Mouse (Mus musculus) lung, adult 2 months (tissue): ENCODE measurements at regions not wholly inside any gene's neighbourhood (a gene's known extent, or its start where the extent isn't known, plus 50 kb on each side); places are given as distances from the start of the nearest gene placed in this dataset.

Experiments
- DNase-seq: peaks from one replicate; pipeline ENCODE4 v3.0.0; 2022
- H3K4me1 ChIP-seq: fragments of 200-500 bp; 2 replicates; pipeline ENCODE4 v1.6.1; 2011; ENCODE audit warnings: low read length; ENCODE audit not compliant: control insufficient read depth, insufficient read depth
- H3K4me3 ChIP-seq: fragments of 200-500 bp; replicated peaks from 2 replicates; pipeline ENCODE3; 2011; ENCODE audit warnings: low read depth, mild to moderate bottlenecking, control low read depth, low read length; ENCODE audit errors: extremely low read depth
- CTCF ChIP-seq: fragments of 200-500 bp; IDR thresholded peaks from 2 replicates; pipeline ENCODE4 v1.5.1; 2011; ENCODE audit warnings: mild to moderate bottlenecking, low read length, control low read depth; ENCODE audit not compliant: insufficient read depth
- POLR2A ChIP-seq: fragments of 200-500 bp; IDR thresholded peaks from 2 replicates; pipeline ENCODE4 v1.6.1; 2011; ENCODE audit warnings: low read depth, mild to moderate bottlenecking, control low read depth, low read length, borderline replicate concordance; ENCODE audit errors: extremely low read depth
- WGBS: fragments of 180-500 bp; shearing (Covaris S2); methylation state at CpG from one replicate; pipeline ENCODE4 v1.1.7; 2018; 5-methylcytosine and 5-hydroxymethylcytosine counted together

GRCm38 (mm10) chr15:10899904-10900303 lies 52.2 kb upstream of the C1qtnf3 start:
- no peak for DNase-seq
- Histone ChIP-seq H3K4me3 (no peak overlapping the region), H3K4me1 (no peaks in the 10 kb centered on the region)
- TF ChIP-seq CTCF (no peak), POLR2A (no peak)
- 69% methylated on average over 7 of the region's 7 CpGs for WGBS

- 21% methylated on average over 3 of the region's 3 CpGs for WGBS
- H3K4me1 ChIP-seq = no peaks in the 10 kb centered on the region
- DNase-seq = peak; percentile 23
- no peak overlapping the region for H3K4me3 ChIP-seq
- no peak for TF ChIP-seq CTCF
- TF ChIP-seq POLR2A = no peak
These were observed 51.1 kb upstream of the C1qtnf3 start for GRCm38 (mm10) chr15:10901075-10901474.

- no peak for DNase-seq
- H3K4me3 ChIP-seq = no peak overlapping the region
- TF ChIP-seq CTCF (no peak), POLR2A (no peak)
- no peaks in the 10 kb centered on the region for H3K4me1 ChIP-seq
- 46% methylated on average over 1 of the region's 1 CpGs for WGBS
These were observed 50.3 kb upstream of the C1qtnf3 start for GRCm38 (mm10) chr15:10901745-10902262.
